Mouse (Mus musculus) layer of hippocampus, adult 18-20 months (tissue): ENCODE data around the gene Pomt1. TPM values are rescaled to one million over a fixed set of nuclear protein-coding genes. Genes with fewer than 3 reads are reported as not detected.
A peak's percentile ranks its signal among the peaks of the same experiment; 100 is the strongest.
"Not testable (repeated sequence)": the region's sequence is repeated elsewhere in the genome, so short reads cannot be mapped to it uniquely, and the experiment has no call there.

Experiments used
- DNase-seq, 2 experiments: peaks; one replicate each; pipeline ENCODE4 v3.0.0; 2022; ENCODE audit warnings: low spot score in 2 of 2
- total RNA-seq, 2 experiments: library from RNA; stranded (reverse); gene quantifications; 2 replicates each; pipeline ENCODE4 v1.2.3; 2021

Gene Pomt1
- total RNA-seq, 2 experiments from 2014 or later, result 23.3 to 24.4 TPM

GRCm38 (mm10) chr2:32275823-32276222 lies 39.4 kb downstream of the Pomt1 start:
- no peak for DNase-seq

DNA sequence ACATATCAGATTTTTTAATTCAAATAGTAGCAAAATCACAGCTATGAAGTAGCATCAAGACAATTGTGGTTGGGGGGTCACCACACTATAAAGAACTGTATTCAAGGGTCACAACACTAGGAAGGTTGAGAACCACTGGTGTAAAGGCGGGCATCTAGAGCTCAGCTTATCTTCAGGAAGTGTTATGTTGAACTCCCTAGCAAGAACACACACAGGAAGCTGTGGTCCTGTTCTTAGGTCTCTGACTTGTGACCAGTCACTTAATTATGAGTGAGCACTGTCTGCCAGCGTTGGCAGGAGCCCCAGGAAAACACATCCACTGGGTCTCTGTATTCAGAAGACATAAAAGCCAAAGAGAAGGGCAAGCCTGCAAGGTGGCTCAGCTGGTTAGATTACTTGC lies 45.9 kb downstream of the Pomt1 start:
- DNase-seq, result no peak

- DNase-seq, result peak in 1 of 2 experiments; percentile 62
These were observed 46.3 kb downstream of the Pomt1 start for GRCm38 (mm10) chr2:32282727-32283126.

- no peak for DNase-seq
These were observed 47.6 kb downstream of the Pomt1 start for GRCm38 (mm10) chr2:32283986-32284385.

- no peak for DNase-seq
These were observed 51.0 kb downstream of the Pomt1 start, which contains the start of gene Golga2 for GRCm38 (mm10) chr2:32287334-32287840. Gene Golga2, plus strand, starts transcription at chr2:32287384.

DNA sequence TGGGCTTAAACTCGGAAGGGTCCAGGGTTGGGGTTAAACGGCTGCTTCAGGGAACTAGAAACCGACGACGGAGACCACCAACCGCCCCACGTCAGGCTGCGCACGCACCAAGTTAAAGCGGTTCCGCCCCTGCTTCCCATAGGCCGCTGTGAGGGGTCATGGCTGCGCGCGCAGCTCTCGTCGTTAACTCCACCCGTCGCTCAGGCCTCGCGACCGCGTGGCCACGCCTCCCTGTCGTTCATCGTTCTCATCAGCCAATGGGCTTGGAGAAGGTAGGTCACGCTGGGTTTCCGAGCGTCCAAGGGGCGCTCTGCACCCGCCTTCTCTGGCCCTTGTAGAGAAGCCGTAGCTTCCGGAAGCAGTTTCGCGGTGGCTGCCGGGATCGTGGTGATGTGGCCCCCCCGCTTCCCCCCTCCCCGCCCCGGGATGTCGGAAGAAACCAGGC lies 51.6 kb downstream of the Pomt1 start, which contains the start of gene Swi5:
Swi5 (minus strand) TSS at position 153 of the 445 bp plus-strand sequence.
- peak; percentile 95 to 99 for DNase-seq

GRCm38 (mm10) chr2:32288371-32288931 lies 52.1 kb downstream of the Pomt1 start:
- DNase-seq, result no peak

DNA sequence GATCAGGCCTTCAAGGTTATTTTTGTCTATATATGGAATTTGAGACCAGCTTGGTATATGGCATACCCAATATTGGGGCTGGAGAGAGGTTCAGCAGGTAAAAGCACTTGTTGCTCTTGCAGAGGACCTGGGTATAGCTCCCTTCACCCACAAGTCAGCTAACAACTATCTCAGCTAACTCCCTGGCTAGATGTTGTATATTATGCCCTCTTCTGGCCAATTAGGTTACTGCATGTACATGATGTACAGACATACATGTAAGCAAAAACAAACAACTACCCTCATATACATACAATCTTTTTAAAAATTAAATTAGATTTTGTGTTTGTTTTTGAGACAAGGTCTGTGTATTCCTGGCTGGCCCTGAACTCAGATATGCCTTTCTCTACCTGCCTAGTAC lies 53.2 kb downstream of the Pomt1 start:
- DNase-seq, result no peak

DNA sequence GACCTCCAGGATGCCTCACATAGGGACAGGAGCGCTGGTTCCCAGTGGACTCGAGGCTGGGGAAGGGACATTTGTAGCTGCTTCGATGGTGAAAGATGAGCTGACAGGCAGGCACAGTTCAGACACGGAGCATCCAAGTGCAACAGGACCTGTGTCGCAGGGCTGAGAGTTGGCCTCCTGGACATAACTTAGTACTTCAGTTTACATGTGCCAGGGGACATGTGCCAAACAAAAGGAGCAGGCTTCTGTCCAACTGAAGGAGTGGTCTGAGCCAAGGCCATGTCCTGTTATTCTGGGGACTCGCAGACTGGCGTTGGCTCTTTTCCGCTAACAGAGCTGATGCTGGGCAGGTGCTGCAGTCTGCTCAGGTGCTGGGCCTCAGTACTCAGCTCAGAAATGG lies 58.0 kb downstream of the Pomt1 start:
- DNase-seq, result no peak

- DNase-seq, result no peak
These were observed 58.9 kb downstream of the Pomt1 start for GRCm38 (mm10) chr2:32295285-32295684.

- not testable (repeated sequence) for DNase-seq
These were observed 59.5 kb downstream of the Pomt1 start for GRCm38 (mm10) chr2:32295842-32296241.

- no peak for DNase-seq
These were observed 63.1 kb downstream of the Pomt1 start for GRCm38 (mm10) chr2:32299469-32299868.

DNA sequence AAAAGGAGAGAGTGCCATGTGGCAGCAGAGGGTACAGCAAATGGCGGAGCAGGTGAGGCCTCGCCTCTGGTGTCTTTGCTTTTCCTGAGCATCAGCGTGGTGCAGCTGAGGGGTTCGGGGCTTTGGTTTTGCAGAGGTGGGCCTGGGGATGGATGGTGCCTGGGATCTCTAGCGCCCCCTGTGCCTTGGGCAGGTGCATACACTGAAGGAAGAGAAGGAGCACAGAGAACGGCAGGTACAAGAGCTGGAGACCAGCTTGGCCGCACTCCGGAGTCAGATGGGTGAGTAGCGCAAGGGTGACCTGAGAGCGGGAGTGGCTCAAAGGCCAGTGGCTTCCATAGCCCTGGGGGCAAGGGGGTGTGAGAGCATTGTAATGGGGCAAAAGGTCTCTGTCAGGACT lies 66.6 kb downstream of the Pomt1 start:
- no peak for DNase-seq

- peak in 1 of 2 experiments; percentile 79 for DNase-seq
These were observed 67.9 kb downstream of the Pomt1 start for GRCm38 (mm10) chr2:32304145-32304832.

Other genes with a start within 250 kb of the Pomt1 start
- gene Fam78a, start 151.7 kb upstream of the Pomt1 start, total RNA-seq, result 1 to 10 TPM; 4.1 to 5.5 TPM
- 10 to 100 TPM; 24.1 to 26.1 TPM for gene Plpp7, start 141.1 kb upstream of the Pomt1 start, total RNA-seq
- 100 to 1,000 TPM; 293 to 298 TPM for gene Prrc2b, start 85.5 kb upstream of the Pomt1 start, total RNA-seq
- 10 to 100 TPM; 52.3 to 58.5 TPM for gene Uck1, start 23.6 kb downstream of the Pomt1 start, total RNA-seq
- 10 to 100 TPM; 85.1 to 92.5 TPM for gene Golga2, start 50.8 kb downstream of the Pomt1 start, total RNA-seq
- 100 to 1,000 TPM; 202 to 208 TPM for gene Swi5, start 51.5 kb downstream of the Pomt1 start, total RNA-seq
- gene Ciz1, start 115.7 kb downstream of the Pomt1 start, total RNA-seq, result 10 to 100 TPM; 69.3 to 77.0 TPM
- gene Dnm1, start 116.7 kb downstream of the Pomt1 start, total RNA-seq, result 1,000 to 10,000 TPM; 1,288 to 1,307 TPM
- gene 1110008P14Rik, start 145.3 kb downstream of the Pomt1 start, total RNA-seq, result 100 to 1,000 TPM; 153 to 155 TPM
- gene Lcn2, start 151.7 kb downstream of the Pomt1 start, total RNA-seq, result under 1 TPM in 1 of 2 experiments, not detected in 1; 0.51 TPM
- gene Ptges2, start 159.3 kb downstream of the Pomt1 start, total RNA-seq, result 10 to 100 TPM; 35.1 to 41.4 TPM
- gene Naif1, start 213.9 kb downstream of the Pomt1 start, total RNA-seq, result 1 to 10 TPM; 4.6 to 4.8 TPM
- 10 to 100 TPM; 57.2 to 59.5 TPM for gene Slc25a25, start 214.9 kb downstream of the Pomt1 start, total RNA-seq